Mouse (Mus musculus) CH12.LX (cell line): ENCODE data around the gene Shpk.

Experiments used
- CTCF ChIP-seq, 2 experiments: IDR thresholded peaks in 1 of 2; conservative IDR thresholded peaks in 1 of 2; 2 replicates each; pipeline ENCODE4 v1.5.1; 2011 to 2012; ENCODE audit warnings: low read depth in 2 of 2, low read length in 2 of 2, improper control_type of control experiment in 1 of 2, inconsistent platforms in 1 of 2, mild to moderate bottlenecking in 1 of 2, moderate library complexity in 1 of 2
- E2F4 ChIP-seq: IDR thresholded peaks from 2 replicates; pipeline ENCODE4 v1.6.1; 2011; ENCODE audit warnings: low read depth, low read length, improper control_type of control experiment; ENCODE audit not compliant: insufficient replicate concordance
- ETS1 ChIP-seq: conservative IDR thresholded peaks from 2 replicates; pipeline ENCODE4 v1.6.1; 2012; ENCODE audit warnings: low read depth, mild to moderate bottlenecking, inconsistent platforms, low read length, improper control_type of control experiment, moderate library complexity
- HCFC1 ChIP-seq: IDR thresholded peaks from 2 replicates; pipeline ENCODE4 v1.6.1; 2012; ENCODE audit warnings: low read depth, mild to moderate bottlenecking, inconsistent platforms, low read length, improper control_type of control experiment
- IRF4 ChIP-seq: IDR thresholded peaks from 2 replicates; pipeline ENCODE4 v1.6.1; 2014; ENCODE audit warnings: low read depth, mild to moderate bottlenecking, inconsistent platforms, low read length, improper control_type of control experiment
- MAX ChIP-seq: IDR thresholded peaks from 2 replicates; pipeline ENCODE4 v1.6.1; 2011; ENCODE audit warnings: low read length, improper control_type of control experiment
- MAZ ChIP-seq: IDR thresholded peaks from 2 replicates; pipeline ENCODE4 v1.6.1; 2012; ENCODE audit warnings: low read depth, mild to moderate bottlenecking, inconsistent platforms, low read length, improper control_type of control experiment, moderate library complexity
- MEF2A ChIP-seq: IDR thresholded peaks from 2 replicates; pipeline ENCODE4 v1.6.1; 2014; ENCODE audit warnings: low read depth, mild to moderate bottlenecking, inconsistent platforms, low read length, improper control_type of control experiment, borderline replicate concordance
- NELFE ChIP-seq: IDR thresholded peaks from 2 replicates; pipeline ENCODE4 v1.6.1; 2011; ENCODE audit warnings: low read depth, low read length, improper control_type of control experiment
- POLR2A ChIP-seq: IDR thresholded peaks from 2 replicates; pipeline ENCODE4 v1.6.1; 2011; ENCODE audit warnings: low read depth, mild to moderate bottlenecking, improper control_type of control experiment, low read length
- POLR2AphosphoS2 ChIP-seq: IDR thresholded peaks from 2 replicates; pipeline ENCODE4 v1.6.1; 2011; ENCODE audit warnings: low read depth, low read length, improper control_type of control experiment
- USF2 ChIP-seq: conservative IDR thresholded peaks from 2 replicates; pipeline ENCODE4 v1.6.1; 2011; ENCODE audit warnings: low read depth, low read length, improper control_type of control experiment
- ZMIZ1 ChIP-seq: IDR thresholded peaks from 2 replicates; pipeline ENCODE4 v1.6.1; 2012; ENCODE audit warnings: low read depth, mild to moderate bottlenecking, inconsistent platforms, low read length, improper control_type of control experiment

GRCm38 (mm10) chr11:73258664-73259063 lies 59.4 kb downstream of the Shpk start:
- TF ChIP-seq CTCF (conservative IDR thresholded peaks at IDR 0.05 in 1 of 2, IDR thresholded peaks at IDR 0.05 in 1 of 2; ENCODE audit: low read depth in 2 of 2, low read length in 2 of 2) = no peak
- no peak for TF ChIP-seq ETS1
- no peak for TF ChIP-seq IRF4
- TF ChIP-seq ZMIZ1 = no peak
- TF ChIP-seq POLR2A = no peak
- no peak for TF ChIP-seq NELFE
- TF ChIP-seq E2F4 = no peak
- TF ChIP-seq MAZ = no peak
- TF ChIP-seq MEF2A = no peak
- no peak for TF ChIP-seq POLR2AphosphoS2
- TF ChIP-seq MAX = no peak
- TF ChIP-seq USF2 = no peak
- TF ChIP-seq HCFC1 = no peak
